Mouse (Mus musculus) ES-E14 (cell line): ENCODE data around the gene Als2cl. TPM values are rescaled to one million over a fixed set of nuclear protein-coding genes. Genes with fewer than 3 reads are reported as not detected.

Experiments
- DNase-seq: peaks from one replicate; pipeline ENCODE4 v3.0.0-alpha.2; 2013; ENCODE audit warnings: low read depth, low spot score
- H3K27ac ChIP-seq: 2 replicates; pipeline ENCODE4 v1.5.1; 2012; ENCODE audit warnings: low read depth, mild to moderate bottlenecking, low read length, moderate library complexity, mixed read lengths; ENCODE audit not compliant: poor library complexity, insufficient read depth, severe bottlenecking
- H3K36me3 ChIP-seq: 2 replicates; pipeline ENCODE4 v1.6.1; 2012; ENCODE audit warnings: mild to moderate bottlenecking, low read length, moderate library complexity, mixed read lengths; ENCODE audit not compliant: control insufficient read depth, poor library complexity, insufficient read depth, severe bottlenecking
- H3K4me1 ChIP-seq, 2 experiments: fragments of 150-350 bp in 1 of 2; sonication (generic) in 1 of 2; 2 replicates each; pipeline ENCODE4 v1.6.1; 2012; ENCODE audit warnings: low read length in 2 of 2, mild to moderate bottlenecking in 1 of 2, mixed read lengths in 1 of 2; ENCODE audit not compliant: control insufficient read depth in 2 of 2, insufficient read depth in 2 of 2, poor library complexity in 1 of 2
- H3K4me3 ChIP-seq, 2 experiments: fragments of 150-350 bp in 1 of 2; sonication (generic) in 1 of 2; 2 replicates each; pipeline ENCODE4 v1.5.1; 2012; ENCODE audit warnings: low read length in 2 of 2, low read depth in 1 of 2, mild to moderate bottlenecking in 1 of 2, mixed read lengths in 1 of 2; ENCODE audit not compliant: insufficient read depth in 1 of 2, poor library complexity in 1 of 2, severe bottlenecking in 1 of 2
- H3K9ac ChIP-seq: 2 replicates; pipeline ENCODE4 v1.6.1; 2012; ENCODE audit warnings: low read depth, mild to moderate bottlenecking, low read length, mixed read lengths; ENCODE audit not compliant: poor library complexity, insufficient read depth, severe bottlenecking
- H3K9me3 ChIP-seq: fragments of 150-350 bp; sonication (generic); 2 replicates; pipeline ENCODE4 v1.6.1; 2012; ENCODE audit warnings: low read depth, mild to moderate bottlenecking, low read length; ENCODE audit not compliant: control insufficient read depth, insufficient read depth
- CHD2 ChIP-seq: IDR thresholded peaks from 2 replicates; pipeline ENCODE4 v1.6.1; 2014; ENCODE audit warnings: mild to moderate bottlenecking, low read depth, low read length, inconsistent platforms
- HCFC1 ChIP-seq: IDR thresholded peaks from 2 replicates; pipeline ENCODE4 v1.6.1; 2012; ENCODE audit warnings: low read length, inconsistent platforms, borderline replicate concordance; ENCODE audit not compliant: insufficient read depth
- MAFK ChIP-seq: IDR thresholded peaks from 2 replicates; pipeline ENCODE4 v1.6.1; 2014; ENCODE audit warnings: mild to moderate bottlenecking, low read depth, low read length, inconsistent platforms; ENCODE audit not compliant: insufficient read depth
- ZC3H11A ChIP-seq: IDR thresholded peaks from 2 replicates; pipeline ENCODE4 v1.6.1; 2012; ENCODE audit warnings: low read depth, mild to moderate bottlenecking, inconsistent platforms, low read length, borderline replicate concordance
- ZNF384 ChIP-seq: IDR thresholded peaks from 2 replicates; pipeline ENCODE4 v1.6.1; 2012; ENCODE audit warnings: low read depth, low read length, inconsistent platforms
- in situ Hi-C, 2 experiments: fragments of 600-800 bp; cut with MboI; formaldehyde crosslinking; loops; one replicate each; pipeline ENCODE4 v1.15.1; 2025; ENCODE audit warnings: low sequenced_read_pairs in 2 of 2, inconsistent platforms in 1 of 2; ENCODE audit not compliant: unreplicated experiment in 2 of 2
- total RNA-seq: library from RNA; depleted of rRNA; stranded (reverse); fragments of 300-350 nt; gene quantifications from 2 replicates; pipeline ENCODE4 v1.2.3, GENCODE M21; 2012; rRNA removed

The Als2cl gene
- total RNA-seq, 1 experiment = 13.0 TPM

- Histone ChIP-seq H3K9ac (peak overlapping the region; percentile 89), H3K4me1 (peaks cover 7 to 8% of the 10 kb centered on the region in 2 experiments; a peak in 3 of 4 replicates), H3K27ac (peak overlapping the region; percentile 100), H3K36me3 (peaks cover 25% of the 10 kb centered on the region), H3K4me3 (peak overlapping the region; percentile 69 to 83), H3K9me3 (no peaks in the 10 kb centered on the region)
- in situ Hi-C loops = no loop called here
- no peak for TF ChIP-seq ZC3H11A
- no peak for TF ChIP-seq HCFC1
- no peak for TF ChIP-seq MAFK
- no peak for TF ChIP-seq CHD2
- no peak for TF ChIP-seq ZNF384
- DNase-seq = no peak
These were observed 66.9 kb downstream of the Als2cl start for GRCm38 (mm10) chr9:110946548-110947044.

- Histone ChIP-seq H3K36me3 (peaks cover 18% of the 10 kb centered on the region), H3K27ac (peak overlapping the region; percentile 100), H3K4me1 (peaks cover 8 to 9% of the 10 kb centered on the region in 2 experiments; a peak in 3 of 4 replicates), H3K9ac (peak overlapping the region; percentile 89), H3K9me3 (no peaks in the 10 kb centered on the region), H3K4me3 (peak overlapping the region; percentile 69 to 83)
- no peak for TF ChIP-seq ZC3H11A
- TF ChIP-seq CHD2 = peak; percentile 77
- DNase-seq = peak; percentile 94
- in situ Hi-C loops = no loop called here
These were observed 67.6 kb downstream of the Als2cl start for GRCm38 (mm10) chr9:110947261-110947661.

- Histone ChIP-seq H3K9ac (peak overlapping the region; percentile 36), H3K4me3 (peak overlapping the region; percentile 18 to 32), H3K9me3 (no peaks in the 10 kb centered on the region), H3K27ac (peak overlapping the region; percentile 100), H3K36me3 (peaks cover 12% of the 10 kb centered on the region), H3K4me1 (peaks cover 8 to 12% of the 10 kb centered on the region in 2 experiments; a peak in 3 of 4 replicates)
- in situ Hi-C loops = no loop called here
- TF ChIP-seq CHD2 (no peak), ZNF384 (peak; percentile 78), HCFC1 (no peak), MAFK (no peak), ZC3H11A (no peak)
- peak; percentile 83 for DNase-seq
These were observed 68.2 kb downstream of the Als2cl start for GRCm38 (mm10) chr9:110947900-110948299.

- peaks cover 3% of the 10 kb centered on the region; the same call in 1 of the 2 replicates for H3K36me3 ChIP-seq
- TF ChIP-seq ZNF384 (no peak), CHD2 (no peak), ZC3H11A (no peak)
- peak overlapping the region; percentile 64; the same call in 1 of the 2 replicates for H3K9ac ChIP-seq
- peaks cover 8 to 12% of the 10 kb centered on the region in 2 experiments; a peak in 3 of 4 replicates for H3K4me1 ChIP-seq
- H3K27ac ChIP-seq = peak overlapping the region; percentile 100
- H3K4me3 ChIP-seq = no peak overlapping the region
- DNase-seq = no peak
- H3K9me3 ChIP-seq = no peaks in the 10 kb centered on the region
- in situ Hi-C loops = no loop called here
These were observed 69.2 kb downstream of the Als2cl start for GRCm38 (mm10) chr9:110948813-110949310.

- Histone ChIP-seq H3K4me1 (peaks cover 15 to 20% of the 10 kb centered on the region in 2 experiments; a peak in 3 of 4 replicates), H3K9ac (no peak overlapping the region), H3K27ac (peak overlapping the region; percentile 59; the same call in 1 of the 2 replicates), H3K9me3 (no peaks in the 10 kb centered on the region), H3K4me3 (no peak overlapping the region), H3K36me3 (no peaks in the 10 kb centered on the region)
- DNase-seq = no peak
- TF ChIP-seq ZC3H11A (no peak), MAFK (peak; percentile 79; the same call in 1 of the 2 replicates), CHD2 (no peak)
- in situ Hi-C loops = no loop called here
These were observed 70.4 kb downstream of the Als2cl start for GRCm38 (mm10) chr9:110950109-110950508.

Other genes with a start within 250 kb of the Als2cl start
- 13.6 and 24.1 TPM in 2 replicates for gene Nbeal2, start 225.7 kb upstream of the Als2cl start, total RNA-seq
- 79.9 and 82.2 TPM in 2 replicates for gene Ccdc12, start 223.4 kb upstream of the Als2cl start, total RNA-seq
- 0.48 and 0.89 TPM in 2 replicates for gene Myl3, start 138.0 kb upstream of the Als2cl start, total RNA-seq
- gene Pth1r, start 132.7 kb upstream of the Als2cl start, total RNA-seq = 3.2 and 6.8 TPM in 2 replicates
- 7.5 and 14.8 TPM in 2 replicates for gene Prss42, start 81.7 kb upstream of the Als2cl start, total RNA-seq
- 1.5 and 2.2 TPM in 2 replicates for gene Prss44, start 65.9 kb upstream of the Als2cl start, total RNA-seq
- gene Prss43, start 53.2 kb upstream of the Als2cl start, total RNA-seq = 0.09 TPM in 1 of 2 replicates, not detected in the other
- gene Prss45, start 45.3 kb upstream of the Als2cl start, total RNA-seq = 0.26 and 0.54 TPM in 2 replicates
- gene Prss46, start 35.4 kb upstream of the Als2cl start, total RNA-seq = 0.63 and 2.8 TPM in 2 replicates
- 50.2 and 69.3 TPM in 2 replicates for gene Prss50, start 21.9 kb upstream of the Als2cl start, total RNA-seq
- gene Tmie, start 243 bp downstream of the Als2cl start, total RNA-seq = 0.67 and 0.79 TPM in 2 replicates
- gene Fam240a, start 37.0 kb downstream of the Als2cl start, total RNA-seq = 1.0 TPM in 1 of 2 replicates, not detected in the other
- 904 and 1,760 TPM in 2 replicates for gene Tdgf1, start 66.3 kb downstream of the Als2cl start, total RNA-seq
- gene Lrrc2, start 71.7 kb downstream of the Als2cl start, total RNA-seq = 20.2 and 20.8 TPM in 2 replicates
- gene Rtp3, start 110.7 kb downstream of the Als2cl start, total RNA-seq = 0.62 and 1.1 TPM in 2 replicates
- 0.48 TPM in 1 of 2 replicates, not detected in the other for gene Ltf, start 139.4 kb downstream of the Als2cl start, total RNA-seq
- 0.26 and 0.40 TPM in 2 replicates for gene Ccrl2, start 177.6 kb downstream of the Als2cl start, total RNA-seq
- 25.5 and 33.0 TPM in 2 replicates for gene Lrrfip2, start 237.7 kb downstream of the Als2cl start, total RNA-seq